Mouse (Mus musculus) small intestine, adult 2 months (tissue): ENCODE results near the gene Trpm4. TPM values are rescaled to one million over a fixed set of nuclear protein-coding genes. Genes with fewer than 3 reads are reported as not detected.
A peak's percentile ranks its signal among the peaks of the same experiment; 100 is the strongest.

Experiments
- H3K27ac ChIP-seq: fragments of 200-500 bp; 2 replicates; pipeline ENCODE4 v1.5.1; 2012; ENCODE audit warnings: low read depth, low read length, control low read depth, inconsistent platforms; ENCODE audit not compliant: insufficient read depth
- H3K27me3 ChIP-seq: fragments of 200-500 bp; 2 replicates; pipeline ENCODE4 v1.6.1; 2012; ENCODE audit warnings: mild to moderate bottlenecking, moderate library complexity, low read length, inconsistent platforms; ENCODE audit not compliant: control insufficient read depth, insufficient read depth
- H3K36me3 ChIP-seq: fragments of 200-500 bp; 2 replicates; pipeline ENCODE4 v1.6.1; 2012; ENCODE audit warnings: mild to moderate bottlenecking, low read length, control low read depth, inconsistent platforms; ENCODE audit not compliant: control insufficient read depth, insufficient read depth
- H3K4me1 ChIP-seq: fragments of 200-500 bp; 2 replicates; pipeline ENCODE4 v1.6.1; 2012; ENCODE audit warnings: low read length, inconsistent platforms, mixed read lengths; ENCODE audit not compliant: control insufficient read depth, insufficient read depth, insufficient read length
- H3K4me3 ChIP-seq: fragments of 200-500 bp; 2 replicates; pipeline ENCODE4 v1.5.1; 2012; ENCODE audit warnings: low read depth, mild to moderate bottlenecking, control low read depth, inconsistent platforms, low read length, moderate library complexity
- CTCF ChIP-seq: fragments of 200-500 bp; IDR thresholded peaks from 2 replicates; pipeline ENCODE4 v1.5.1; 2012; ENCODE audit warnings: low read depth, mild to moderate bottlenecking, control low read depth, inconsistent platforms, low read length, moderate library complexity, mixed read lengths; ENCODE audit not compliant: insufficient replicate concordance, insufficient read length; ENCODE audit errors: extremely low read depth
- POLR2A ChIP-seq: fragments of 200-500 bp; IDR thresholded peaks from 2 replicates; pipeline ENCODE4 v1.6.1; 2012; ENCODE audit warnings: low read depth, mild to moderate bottlenecking, control low read depth, inconsistent platforms, low read length, moderate library complexity
- WGBS: fragments of 180-500 bp; shearing (Covaris S2); methylation state at CpG from one replicate; pipeline ENCODE4 v1.1.7; 2018; 5-methylcytosine and 5-hydroxymethylcytosine counted together
- polyA plus RNA-seq: library from polyadenylated mRNA; depleted of rRNA; stranded (reverse); fragments of >200 nt; gene quantifications from 2 replicates; pipeline ENCODE4 v1.2.3, GENCODE M21; 2012

The Trpm4 gene
- polyA plus RNA-seq, 1 experiment = 257 TPM

GRCm38 (mm10) chr7:45312023-45312422 lies 21.6 kb downstream of the Trpm4 start:
- Histone ChIP-seq H3K27me3 (no peaks in the 10 kb centered on the region), H3K27ac (peak overlapping the region; percentile 92), H3K4me1 (peaks cover 20% of the 10 kb centered on the region), H3K4me3 (no peak overlapping the region), H3K36me3 (peaks cover 58% of the 10 kb centered on the region)
- no peak for TF ChIP-seq CTCF
- no peak for TF ChIP-seq POLR2A
- WGBS = 22% methylated on average over 8 of the region's 8 CpGs

DNA sequence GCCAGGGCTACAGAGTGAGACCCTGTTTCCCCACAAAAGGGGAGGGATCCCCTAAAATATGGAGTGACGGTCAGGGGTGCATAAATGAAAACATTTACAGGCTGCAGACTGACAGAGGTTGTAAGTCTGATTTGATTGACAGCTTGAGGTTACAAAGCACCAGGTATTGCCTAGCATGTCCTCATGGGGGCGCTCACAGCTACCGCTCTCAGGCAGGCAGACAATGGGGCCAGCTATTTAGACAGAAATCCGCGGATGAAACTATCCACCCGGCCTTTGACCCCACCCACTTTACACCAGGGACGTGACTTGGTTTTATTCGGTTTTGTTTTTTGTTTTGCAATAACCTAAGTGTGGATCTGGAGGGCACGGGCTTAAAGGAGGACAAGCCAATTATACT lies 24.1 kb downstream of the Trpm4 start:
- Histone ChIP-seq H3K36me3 (peaks cover 52% of the 10 kb centered on the region), H3K27ac (no peak overlapping the region), H3K4me3 (no peak overlapping the region), H3K27me3 (no peaks in the 10 kb centered on the region), H3K4me1 (peaks cover 11% of the 10 kb centered on the region; the same call in 1 of the 2 replicates)
- peak; percentile 77; the same call in 1 of the 2 replicates for TF ChIP-seq CTCF
- no peak for TF ChIP-seq POLR2A
- WGBS = 17% methylated on average over 9 of the region's 9 CpGs

DNA sequence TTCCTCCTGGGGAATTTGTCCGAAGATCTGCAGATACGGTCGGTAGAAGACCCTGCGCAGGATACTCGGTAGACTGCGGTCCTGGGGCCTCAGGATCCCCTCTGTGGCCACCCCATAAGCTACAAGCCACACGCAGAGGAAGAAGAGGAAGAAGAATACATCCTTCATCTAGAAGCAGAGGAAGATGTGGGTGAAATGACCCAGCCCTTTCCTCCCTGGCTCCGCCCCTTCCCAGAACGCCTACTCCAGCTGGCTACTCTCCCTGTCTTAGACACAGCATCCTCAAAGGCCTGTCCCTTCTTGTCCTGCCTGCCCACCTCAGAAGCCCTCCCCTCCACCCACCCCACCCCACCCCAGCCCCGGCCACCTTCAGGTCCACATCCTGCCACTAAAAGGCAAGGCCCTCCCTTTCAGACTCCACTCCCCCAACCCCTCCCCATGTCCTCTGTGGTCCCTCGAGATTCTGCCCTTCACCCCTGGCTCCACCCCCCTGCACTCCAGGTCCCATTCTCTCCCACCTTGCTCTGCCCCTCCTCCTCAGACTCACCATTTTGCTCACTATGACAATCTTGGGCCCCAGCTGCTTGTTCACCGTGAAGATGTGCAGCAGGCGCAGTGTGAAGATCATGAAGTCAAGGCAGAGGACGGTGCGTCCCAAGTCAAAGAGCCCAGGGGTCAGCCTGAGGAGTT lies 24.9 kb downstream of the Trpm4 start:
- no peaks in the 10 kb centered on the region for H3K27me3 ChIP-seq
- no peak overlapping the region for H3K4me3 ChIP-seq
- peaks cover 8% of the 10 kb centered on the region; the same call in 1 of the 2 replicates for H3K4me1 ChIP-seq
- peaks cover 53% of the 10 kb centered on the region for H3K36me3 ChIP-seq
- WGBS = 80% methylated on average over 15 of the region's 15 CpGs
- TF ChIP-seq CTCF = no peak
- no peak for TF ChIP-seq POLR2A
- H3K27ac ChIP-seq = no peak overlapping the region

GRCm38 (mm10) chr7:45305275-45305674 lies 28.3 kb downstream of the Trpm4 start:
- WGBS = 15% methylated on average over 17 of the region's 17 CpGs
- Histone ChIP-seq H3K27me3 (no peaks in the 10 kb centered on the region), H3K4me1 (no peaks in the 10 kb centered on the region), H3K36me3 (peaks cover 53% of the 10 kb centered on the region), H3K27ac (no peak overlapping the region), H3K4me3 (no peak overlapping the region)
- TF ChIP-seq POLR2A (peak; percentile 33; the same call in 1 of the 2 replicates), CTCF (peak; percentile 96; the same call in 1 of the 2 replicates)

DNA sequence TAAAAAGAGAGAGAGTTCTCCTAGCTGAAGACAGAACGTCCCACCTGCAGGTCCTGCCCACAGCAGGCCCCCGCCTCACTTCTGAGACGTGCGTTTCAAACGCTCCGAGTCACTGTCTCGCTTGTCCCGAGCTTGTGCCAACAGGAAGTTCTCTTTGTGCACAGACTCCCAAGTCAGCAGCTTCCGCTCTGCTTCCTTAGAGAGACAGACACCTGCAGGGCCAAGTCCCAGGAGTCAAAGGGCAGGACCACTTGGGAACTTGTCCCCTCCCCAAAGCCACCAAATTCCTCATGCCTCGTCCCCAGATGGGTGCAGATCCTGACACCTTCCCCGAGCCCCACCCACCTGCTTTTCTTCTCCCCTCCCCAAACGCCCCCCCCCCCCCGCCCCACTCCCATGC lies 28.7 kb downstream of the Trpm4 start:
- 33% methylated on average over 12 of the region's 13 CpGs for WGBS
- H3K27me3 ChIP-seq = no peaks in the 10 kb centered on the region
- H3K27ac ChIP-seq = no peak overlapping the region

GRCm38 (mm10) chr7:45302626-45303025 lies 31.0 kb downstream of the Trpm4 start:
- peaks cover 33% of the 10 kb centered on the region for H3K36me3 ChIP-seq
- TF ChIP-seq CTCF = no peak
- no peak for TF ChIP-seq POLR2A

More for the DNA sequence above, 28.7 kb downstream of the Trpm4 start:
- TF ChIP-seq POLR2A = no peak
- no peak for TF ChIP-seq CTCF
- H3K36me3 ChIP-seq = peaks cover 50% of the 10 kb centered on the region
- H3K4me3 ChIP-seq = no peak overlapping the region
- H3K4me1 ChIP-seq = no peaks in the 10 kb centered on the region

DNA sequence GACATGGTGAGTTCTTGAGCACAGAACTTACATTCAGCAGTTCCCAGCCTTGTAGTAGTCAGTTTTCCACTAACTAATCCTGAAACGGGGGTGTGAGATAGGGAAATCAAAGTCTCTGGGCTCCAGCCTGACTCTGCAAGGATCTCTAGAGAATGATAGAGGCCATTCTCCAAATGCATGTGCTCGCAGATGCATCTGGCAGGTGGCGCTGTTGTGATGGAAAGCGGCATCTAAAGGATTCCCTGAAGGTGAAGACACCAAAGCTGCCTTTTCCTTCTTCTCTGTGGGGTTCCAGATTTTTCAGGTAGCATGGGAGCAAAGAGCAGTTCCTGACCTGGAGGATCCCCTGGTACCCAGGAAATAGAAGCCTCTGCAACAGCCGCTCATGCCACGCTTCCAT lies 33.3 kb downstream of the Trpm4 start:
- TF ChIP-seq POLR2A (no peak), CTCF (peak; percentile 71; the same call in 1 of the 2 replicates)
- H3K36me3 ChIP-seq = peaks cover 22% of the 10 kb centered on the region
- H3K4me3 ChIP-seq = no peak overlapping the region
- no peaks in the 10 kb centered on the region for H3K27me3 ChIP-seq
- H3K4me1 ChIP-seq = no peaks in the 10 kb centered on the region
- WGBS = 5% methylated on average over 6 of the region's 6 CpGs
- H3K27ac ChIP-seq = no peak overlapping the region

More at GRCm38 (mm10) chr7:45302626-45303025, 31.0 kb downstream of the Trpm4 start:
- no peak overlapping the region for H3K4me3 ChIP-seq
- no peaks in the 10 kb centered on the region for H3K4me1 ChIP-seq
- WGBS = 66% methylated on average over 8 of the region's 8 CpGs
- H3K27me3 ChIP-seq = no peaks in the 10 kb centered on the region
- H3K27ac ChIP-seq = no peak overlapping the region
